Mouse (Mus musculus): ENCODE data around the gene Ctu2.

The Ctu2 gene

DNA sequence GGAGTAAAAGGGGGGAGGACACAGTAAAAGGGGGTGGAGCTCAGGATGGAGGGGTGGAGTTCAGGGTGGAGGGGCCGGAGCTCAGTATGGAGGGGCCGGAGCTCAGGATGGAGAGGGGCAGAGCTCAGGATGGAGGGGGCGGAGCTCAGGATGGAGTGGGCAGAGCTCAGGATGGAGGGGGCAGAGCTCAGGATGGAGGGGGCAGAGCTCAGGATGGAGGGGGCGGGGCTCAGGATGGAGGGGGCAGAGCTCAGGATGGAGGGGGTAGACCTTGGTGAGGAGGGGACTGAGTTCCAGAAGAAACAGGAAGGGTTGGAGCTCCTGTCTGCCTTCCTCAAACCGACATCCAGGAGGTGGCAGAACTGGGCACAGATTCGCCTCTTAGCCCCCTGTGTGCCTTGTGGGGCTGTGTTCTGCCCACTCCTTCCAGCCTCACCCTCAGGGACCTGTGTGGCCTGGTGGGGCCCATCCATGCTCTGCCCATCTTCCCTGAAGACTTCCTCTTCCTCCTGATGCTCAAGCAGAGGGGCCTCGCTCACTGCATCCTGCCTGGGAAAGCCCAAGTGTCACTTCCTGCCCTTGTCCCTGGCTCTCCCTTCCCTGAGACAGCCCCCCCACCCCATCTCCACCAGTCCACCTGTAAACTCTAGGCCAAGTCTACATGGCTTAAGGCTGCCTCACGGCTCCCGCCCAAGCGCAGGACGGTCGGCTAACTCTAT is 21.2 kb downstream of the Ctu2 start:
- peak; percentile 43 to 71 for DNase-seq

- peak in 1 of 2 experiments; percentile 33 for DNase-seq
Measured at GRCm38 (mm10) chr8:122497912-122498311, 22.0 kb downstream of the Ctu2 start.

DNA sequence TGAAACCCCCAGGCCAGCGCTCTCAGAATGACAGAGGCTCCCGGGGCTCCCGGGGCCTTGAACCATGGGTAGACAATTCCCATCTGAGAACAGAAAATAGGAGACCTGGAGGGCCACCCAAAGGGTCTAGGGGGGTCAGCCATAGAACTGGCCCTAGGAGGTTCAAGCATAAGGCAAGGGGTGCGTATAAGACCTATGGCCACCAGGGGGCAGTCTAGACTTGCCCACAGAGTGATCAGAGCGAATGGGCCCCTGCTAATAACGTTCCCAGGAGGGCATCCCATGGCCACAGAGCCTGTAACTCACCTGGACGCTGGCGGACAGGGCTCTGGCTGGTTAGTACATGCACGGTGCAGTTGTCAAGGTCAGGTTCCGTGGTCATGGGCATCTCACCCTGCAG is 24.9 kb downstream of the Ctu2 start:
- peak; percentile 76 to 88 for DNase-seq

GRCm38 (mm10) chr8:122511552-122511951 is 35.6 kb downstream of the Ctu2 start:
- DNase-seq, result peak; percentile 56 to 86

DNA sequence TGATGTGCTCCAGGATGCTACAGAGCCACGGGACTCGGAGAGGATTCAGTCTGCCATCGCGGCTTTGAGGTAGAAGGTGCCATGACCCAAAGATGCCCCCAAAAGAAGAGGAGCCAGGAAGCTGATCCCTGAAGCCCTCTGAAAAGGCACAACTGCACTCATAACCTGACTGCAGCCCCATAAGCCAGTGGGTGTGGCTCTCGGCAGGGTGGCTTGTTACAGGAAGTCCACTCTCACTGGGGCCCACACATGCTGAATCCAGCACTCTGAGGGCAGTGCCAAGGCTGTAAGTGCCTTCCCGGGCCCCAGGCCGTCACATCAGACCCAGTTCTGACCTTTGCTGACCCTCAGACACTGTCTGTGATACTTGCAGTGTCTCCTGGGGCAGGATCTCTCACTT is 36.4 kb downstream of the Ctu2 start:
- no peak for DNase-seq

DNA sequence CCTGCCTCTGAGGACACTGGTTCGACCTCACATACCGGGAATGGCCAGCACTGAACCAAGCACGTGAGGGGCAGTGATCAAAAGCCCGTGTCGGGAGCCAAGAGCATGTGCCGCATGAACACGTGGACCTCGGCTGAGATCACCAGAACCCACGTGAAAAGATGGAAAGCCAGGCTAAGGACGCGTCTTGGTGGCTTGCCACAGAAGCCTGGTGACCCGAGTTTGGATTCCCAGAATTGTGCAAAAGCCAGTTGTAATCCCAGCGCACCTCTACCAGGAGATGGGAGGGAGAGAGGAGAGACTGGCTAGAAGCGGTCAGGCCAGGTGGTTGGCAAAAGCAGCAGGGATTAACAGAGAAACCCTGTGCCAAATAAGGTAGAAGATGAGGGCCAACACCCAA is 39.8 kb downstream of the Ctu2 start:
- DNase-seq, result no peak

DNA sequence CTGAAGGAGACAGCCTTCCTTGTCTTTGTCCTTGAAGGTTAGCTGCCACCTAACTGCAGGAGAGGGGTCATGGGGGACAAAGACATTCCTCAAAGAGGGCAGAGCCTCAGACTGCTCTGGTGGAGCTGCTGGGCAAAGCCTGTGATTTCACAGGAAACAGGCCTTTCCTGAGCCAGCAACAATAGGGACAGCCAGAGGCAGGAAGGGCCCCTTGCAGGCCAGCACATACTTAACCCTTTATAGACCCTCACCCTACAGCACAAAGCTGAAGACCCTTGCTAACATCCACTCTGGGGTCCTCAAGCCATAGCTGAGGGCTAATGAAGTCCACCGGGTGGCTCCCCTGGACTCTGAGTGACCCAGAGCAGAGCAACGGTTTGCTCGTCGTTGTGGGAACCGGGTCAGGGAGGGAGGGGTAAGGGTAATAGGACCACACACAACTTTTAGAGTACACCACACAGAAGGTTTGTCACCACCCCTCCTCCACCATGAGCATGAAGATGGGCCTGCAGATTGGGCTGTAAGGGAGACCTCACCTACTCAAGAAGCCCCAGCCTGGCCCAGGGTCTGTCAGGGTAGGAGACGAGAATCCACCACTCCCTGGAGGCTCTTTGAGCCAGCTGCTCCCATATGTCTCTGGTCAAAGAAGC is 41.7 kb downstream of the Ctu2 start:
- DNase-seq, result peak; percentile 68 to 84

DNA sequence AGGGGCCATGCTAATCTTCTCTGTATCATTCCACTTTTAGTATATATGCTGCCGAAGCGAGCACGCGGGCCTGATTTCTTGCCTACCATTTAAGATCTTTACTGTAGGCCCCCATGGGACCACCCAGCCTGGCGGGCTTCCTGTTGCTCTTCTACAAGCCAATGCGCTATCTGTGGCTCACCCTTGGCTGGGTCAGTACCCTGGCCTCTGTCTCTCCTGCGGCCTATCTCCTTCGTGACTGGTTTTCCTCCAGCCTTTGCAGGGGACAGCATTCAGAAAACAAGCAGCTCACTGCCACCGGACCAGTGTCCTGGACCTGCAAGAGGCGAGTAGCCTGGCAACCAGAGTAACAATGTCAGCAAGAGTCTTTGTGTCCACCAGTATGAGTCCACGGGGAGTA is 44.7 kb downstream of the Ctu2 start:
- DNase-seq, result peak in 1 of 2 experiments; percentile 10

GRCm38 (mm10) chr8:122522796-122523651 is 47.1 kb downstream of the Ctu2 start:
- DNase-seq, result peak; percentile 81 to 88

- DNase-seq, result peak in 1 of 2 experiments; percentile 27
Measured at GRCm38 (mm10) chr8:122523652-122524360, 47.9 kb downstream of the Ctu2 start.

DNA sequence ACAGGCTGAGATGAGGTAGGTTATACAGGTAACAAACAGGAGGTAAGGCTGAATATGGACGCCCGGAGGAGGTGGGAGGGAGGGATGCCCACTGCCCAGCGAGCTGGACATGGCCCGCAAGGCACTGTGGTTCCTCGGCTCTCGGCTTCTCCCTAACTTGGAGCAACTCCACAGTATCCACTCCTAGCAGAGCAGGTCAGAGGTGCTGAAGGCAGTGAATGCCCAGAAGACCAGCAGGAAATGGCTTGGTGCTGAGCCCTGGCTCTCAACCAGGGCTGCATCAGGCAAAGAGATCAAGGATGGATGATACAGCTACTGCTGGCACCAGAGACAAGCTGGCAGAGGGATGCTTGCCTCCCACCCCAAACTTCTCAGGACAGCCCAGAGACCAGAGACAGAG is 48.6 kb downstream of the Ctu2 start:
- peak; percentile 18 to 43 for DNase-seq

GRCm38 (mm10) chr8:122525004-122525403 is 49.1 kb downstream of the Ctu2 start:
- DNase-seq, result no peak

DNA sequence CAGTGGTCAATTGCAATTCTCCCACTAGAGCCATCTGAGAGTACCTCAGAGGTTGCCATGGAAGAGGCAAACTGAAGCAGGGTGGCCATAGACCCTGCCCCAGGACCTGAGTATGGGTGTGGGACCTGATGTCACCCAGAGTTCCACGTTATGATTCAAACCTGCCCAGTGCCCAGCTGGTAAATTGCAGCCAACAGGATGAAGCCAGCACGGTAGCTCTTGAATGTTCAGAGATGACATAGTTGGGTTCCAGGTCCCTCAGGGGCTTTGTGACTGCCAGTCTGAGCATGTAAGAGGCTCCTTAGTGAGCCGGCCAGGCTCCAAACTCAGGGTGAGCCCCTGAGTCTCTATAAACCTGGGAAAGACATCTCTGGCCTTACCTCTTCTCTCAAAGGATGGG is 50.1 kb downstream of the Ctu2 start:
- DNase-seq, result peak in 1 of 2 experiments; percentile 15

GRCm38 (mm10) chr8:122526526-122527170 is 50.7 kb downstream of the Ctu2 start:
- peak; percentile 57 to 82 for DNase-seq

DNA sequence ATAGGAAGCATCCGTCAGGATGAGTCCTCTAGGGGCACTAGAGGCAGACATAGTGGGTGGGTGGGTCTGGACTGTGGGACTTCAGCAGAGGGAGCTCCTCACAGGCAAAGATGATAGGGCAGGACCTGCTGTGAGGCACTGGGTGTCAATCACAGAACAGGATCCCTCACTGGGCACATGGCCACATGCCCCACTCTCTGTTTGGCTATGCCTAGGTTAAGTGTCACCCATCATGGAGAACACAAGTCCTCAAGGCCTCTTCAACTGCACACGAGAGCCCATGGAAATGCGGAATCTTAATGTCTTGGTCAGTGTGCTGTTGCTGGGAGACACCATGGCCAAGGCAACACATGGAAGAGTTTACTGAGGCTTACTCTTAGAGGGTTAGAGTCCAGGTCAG is 52.0 kb downstream of the Ctu2 start:
- DNase-seq, result no peak

DNA sequence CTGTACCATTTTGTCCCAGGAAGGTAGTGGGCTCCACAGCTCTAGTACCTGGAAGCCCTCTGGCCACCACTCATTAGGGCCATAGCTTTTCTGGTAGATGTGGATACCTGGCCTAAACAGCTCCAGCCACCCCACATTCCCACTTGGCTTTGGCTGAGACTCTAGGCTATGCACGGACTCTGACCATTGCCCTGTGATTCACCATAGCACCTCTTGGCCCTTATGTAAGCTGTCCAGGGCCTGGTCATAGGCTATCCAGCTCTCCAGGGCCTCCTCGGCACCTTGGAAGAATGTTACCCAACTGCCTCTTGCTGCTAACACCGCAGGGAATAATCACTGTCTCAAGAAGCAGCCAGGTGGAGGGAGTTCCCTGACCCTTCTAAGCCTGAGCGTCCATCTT is 53.2 kb downstream of the Ctu2 start:
- no peak for DNase-seq

DNA sequence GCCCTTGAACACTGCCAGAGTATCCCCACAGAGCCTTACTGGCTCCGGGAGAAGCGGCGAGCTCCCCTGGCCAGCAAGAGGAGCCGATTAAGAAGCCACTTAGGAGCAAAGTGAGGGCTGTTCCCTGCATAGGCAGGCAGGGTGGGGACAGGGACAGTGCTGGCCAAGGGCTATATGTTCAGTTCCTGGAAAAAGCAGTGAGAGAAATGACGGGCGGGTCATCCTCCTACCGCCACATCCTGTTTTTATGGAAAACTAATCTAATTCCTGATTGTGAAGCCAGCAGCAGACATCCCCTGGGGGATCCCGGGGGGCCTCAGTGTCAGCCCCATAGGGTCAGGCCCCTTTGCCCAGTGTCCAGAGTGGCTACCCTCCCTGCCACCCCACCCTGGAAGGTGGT is 55.4 kb downstream of the Ctu2 start:
- peak; percentile 36 to 45 for DNase-seq

All from lung, postnatal 4 days (tissue).